Mouse (Mus musculus) thymus, postnatal 0 days (tissue): Measurements from ENCODE around the gene Fntb. TPM values are rescaled to one million over a fixed set of nuclear protein-coding genes. Genes with fewer than 3 reads are reported as not detected.

ENCODE experiments used
- DNase-seq: peaks from one replicate; pipeline ENCODE4 v3.0.0-alpha.2; 2015; ENCODE audit warnings: low spot score
- polyA plus RNA-seq: library from polyadenylated mRNA; unstranded; fragments of >200 nt; fragmentation: Nextera tagmentation; extraction: Ambion mirVana; gene quantifications from 2 replicates; pipeline ENCODE4 v1.2.1, GENCODE M21; 2015

Gene Fntb
- polyA plus RNA-seq, 1 experiment from 2014 or later = 29.7 TPM

GRCm38 (mm10) chr12:76918855-76919254 lies 153.5 kb downstream of the Fntb start:
- DNase-seq = no peak

- DNase-seq = no peak
These were observed 155.0 kb downstream of the Fntb start for GRCm38 (mm10) chr12:76920398-76920797.

- no peak for DNase-seq
These were observed 155.6 kb downstream of the Fntb start for GRCm38 (mm10) chr12:76920990-76921389.

- peak; percentile 69 for DNase-seq
These were observed 157.7 kb downstream of the Fntb start for GRCm38 (mm10) chr12:76923118-76923517.

GRCm38 (mm10) chr12:76924904-76925604 lies 159.7 kb downstream of the Fntb start:
- peak; percentile 28 for DNase-seq

GRCm38 (mm10) chr12:76926338-76926945 lies 161.1 kb downstream of the Fntb start:
- no peak for DNase-seq

- DNase-seq = no peak
These were observed 161.6 kb downstream of the Fntb start for GRCm38 (mm10) chr12:76927012-76927411.

GRCm38 (mm10) chr12:76927539-76927938 lies 162.2 kb downstream of the Fntb start:
- no peak for DNase-seq

GRCm38 (mm10) chr12:76930177-76930576 lies 164.8 kb downstream of the Fntb start:
- DNase-seq = no peak

GRCm38 (mm10) chr12:76931739-76932687 lies 166.6 kb downstream of the Fntb start:
- peak; percentile 8 for DNase-seq

GRCm38 (mm10) chr12:76932688-76933060 lies 167.3 kb downstream of the Fntb start:
- peak; percentile 58 for DNase-seq

GRCm38 (mm10) chr12:76934438-76934837 lies 169.0 kb downstream of the Fntb start:
- no peak for DNase-seq

- no peak for DNase-seq
These were observed 170.8 kb downstream of the Fntb start for GRCm38 (mm10) chr12:76936211-76936610.

- no peak for DNase-seq
These were observed 172.6 kb downstream of the Fntb start for GRCm38 (mm10) chr12:76938013-76938412.

- no peak for DNase-seq
These were observed 176.1 kb downstream of the Fntb start for GRCm38 (mm10) chr12:76941524-76941923.

GRCm38 (mm10) chr12:76942476-76942875 lies 177.1 kb downstream of the Fntb start:
- DNase-seq = no peak

GRCm38 (mm10) chr12:76943046-76943445 lies 177.7 kb downstream of the Fntb start:
- no peak for DNase-seq

- no peak for DNase-seq
These were observed 178.1 kb downstream of the Fntb start for GRCm38 (mm10) chr12:76943466-76943865.

- no peak for DNase-seq
These were observed 182.1 kb downstream of the Fntb start for GRCm38 (mm10) chr12:76947487-76947886.

- no peak for DNase-seq
These were observed 182.8 kb downstream of the Fntb start for GRCm38 (mm10) chr12:76948185-76948584.

- no peak for DNase-seq
These were observed 183.4 kb downstream of the Fntb start for GRCm38 (mm10) chr12:76948781-76949180.

GRCm38 (mm10) chr12:76950330-76950729 lies 184.9 kb downstream of the Fntb start:
- no peak for DNase-seq
